Mouse (Mus musculus) forebrain, embryonic 13.5 days (tissue): ENCODE results near the gene Pld1. TPM values are rescaled to one million over a fixed set of nuclear protein-coding genes. Genes with fewer than 3 reads are reported as not detected.
A peak's percentile ranks its signal among the peaks of the same experiment; 100 is the strongest.

Experiments used
- ATAC-seq: fragments of 200-750 bp; cut with Nextera tagmentation; 2 replicates; pipeline ENCODE4 v1.8.0; 2017
- H3K27ac ChIP-seq: fragments of 300-500 bp; sonication (generic); 2 replicates; pipeline ENCODE4 v1.5.1; 2015; ENCODE audit warnings: inconsistent platforms, mild to moderate bottlenecking, moderate library complexity
- H3K27me3 ChIP-seq: fragments of 300-500 bp; sonication (generic); 2 replicates; pipeline ENCODE4 v1.6.1; 2015; ENCODE audit warnings: mild to moderate bottlenecking, inconsistent platforms
- H3K36me3 ChIP-seq: fragments of 300-500 bp; sonication (generic); 2 replicates; pipeline ENCODE4 v1.6.1; 2015; ENCODE audit warnings: mild to moderate bottlenecking, inconsistent platforms; ENCODE audit not compliant: poor library complexity, severe bottlenecking
- H3K4me1 ChIP-seq: fragments of 300-500 bp; sonication (generic); 2 replicates; pipeline ENCODE4 v1.6.1; 2015; ENCODE audit warnings: inconsistent platforms
- H3K4me2 ChIP-seq: fragments of 300-500 bp; sonication (generic); 2 replicates; pipeline ENCODE4 v1.6.1; 2015; ENCODE audit warnings: inconsistent platforms, mild to moderate bottlenecking, moderate library complexity
- H3K4me3 ChIP-seq: fragments of 300-500 bp; sonication (generic); 2 replicates; pipeline ENCODE4 v1.5.1; 2015; ENCODE audit warnings: mild to moderate bottlenecking, inconsistent platforms
- H3K9ac ChIP-seq: fragments of 300-500 bp; sonication (generic); 2 replicates; pipeline ENCODE4 v1.6.1; 2015; ENCODE audit warnings: mild to moderate bottlenecking, inconsistent platforms
- H3K9me3 ChIP-seq: fragments of 300-500 bp; sonication (generic); replicated peaks from 2 replicates; pipeline ENCODE4 v1.6.1; 2016; ENCODE audit warnings: inconsistent platforms
- WGBS: fragments of 180-500 bp; shearing (Covaris S2); methylation state at CpG from one replicate; pipeline ENCODE4 v1.1.7; 2015; 5-methylcytosine and 5-hydroxymethylcytosine counted together
- polyA plus RNA-seq: library from polyadenylated mRNA; unstranded; fragments of >200 nt; fragmentation: Nextera tagmentation; extraction: Ambion mirVana; gene quantifications from 2 replicates; pipeline ENCODE4 v1.2.1, GENCODE M21; 2015

Gene Pld1
- polyA plus RNA-seq, 1 experiment from 2014 or later, result 2.7 TPM

DNA sequence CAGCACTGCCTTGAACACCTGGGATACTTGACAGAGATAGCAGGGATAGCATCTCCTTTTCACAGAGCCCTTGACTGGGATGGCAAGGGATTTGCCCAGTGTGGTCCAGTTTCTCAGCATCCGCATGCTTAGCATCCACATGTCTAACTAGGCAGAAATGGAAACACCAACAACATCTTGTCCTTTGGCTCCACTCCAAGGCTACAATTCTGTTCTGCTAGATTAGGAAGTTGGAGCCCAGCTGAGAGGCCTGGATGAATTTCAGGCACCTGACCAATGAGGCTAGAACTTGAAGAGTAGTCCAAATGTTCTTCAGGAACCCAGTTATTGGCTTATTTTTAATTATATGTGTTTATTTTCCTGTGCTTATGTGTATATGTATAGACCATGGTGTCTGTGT is 141.6 kb downstream of the Pld1 start:
- Histone ChIP-seq H3K4me1 (no peaks in the 10 kb centered on the region), H3K9ac (no peak overlapping the region), H3K27ac (no peak overlapping the region), H3K4me3 (no peak overlapping the region), H3K36me3 (peaks cover 4% of the 10 kb centered on the region; the same call in 1 of the 2 replicates), H3K9me3 (0 out of 2 replicates have a peak, but pooled peaks cover 3% of the 10 kb centered on the region), H3K4me2 (no peak overlapping the region), H3K27me3 (no peaks in the 10 kb centered on the region)
- 95% methylated on average over 1 of the region's 1 CpGs for WGBS
- no peak for ATAC-seq

GRCm38 (mm10) chr3:28081012-28081411 is 142.5 kb downstream of the Pld1 start:
- Histone ChIP-seq H3K9ac (no peak overlapping the region), H3K27ac (no peak overlapping the region), H3K36me3 (peaks cover 4% of the 10 kb centered on the region; the same call in 1 of the 2 replicates), H3K4me2 (no peak overlapping the region), H3K27me3 (no peaks in the 10 kb centered on the region), H3K4me1 (no peaks in the 10 kb centered on the region), H3K9me3 (0 out of 2 replicates have a peak, but pooled peaks cover 3% of the 10 kb centered on the region), H3K4me3 (no peak overlapping the region)
- 80% methylated on average over 6 of the region's 6 CpGs for WGBS
- ATAC-seq, result no peak

- no peaks in the 10 kb centered on the region for H3K4me1 ChIP-seq
- H3K4me3 ChIP-seq, result no peak overlapping the region
- WGBS, result 88% methylated on average over 3 of the region's 3 CpGs
- no peak for ATAC-seq
- H3K36me3 ChIP-seq, result no peaks in the 10 kb centered on the region
- no peak overlapping the region for H3K4me2 ChIP-seq
- no peaks in the 10 kb centered on the region for H3K9me3 ChIP-seq
- H3K9ac ChIP-seq, result no peak overlapping the region
- no peaks in the 10 kb centered on the region for H3K27me3 ChIP-seq
- no peak overlapping the region for H3K27ac ChIP-seq
Observed at GRCm38 (mm10) chr3:28083218-28083617, 144.7 kb downstream of the Pld1 start.

DNA sequence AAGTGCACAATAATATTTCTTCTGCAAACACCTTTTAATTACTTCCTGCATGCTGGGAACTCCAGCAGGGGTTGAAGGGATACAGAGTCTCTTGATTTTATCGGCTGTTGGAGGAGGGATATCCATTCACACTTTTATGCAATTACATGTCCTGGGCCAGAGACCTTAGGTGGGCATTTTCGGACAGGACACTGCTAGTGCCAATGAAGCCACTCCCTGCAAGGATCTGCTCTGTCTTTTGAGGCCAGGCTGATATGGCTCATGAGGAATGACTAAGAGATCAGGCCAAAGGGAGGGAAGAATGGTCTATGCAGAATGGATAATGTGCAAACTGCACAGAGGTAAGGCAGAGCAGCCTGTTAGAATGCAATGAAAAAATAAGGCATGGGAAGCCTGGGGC is 145.8 kb downstream of the Pld1 start:
- H3K4me3 ChIP-seq, result no peak overlapping the region
- WGBS, result 68% methylated on average over 2 of the region's 2 CpGs
- no peaks in the 10 kb centered on the region for H3K36me3 ChIP-seq
- H3K27ac ChIP-seq, result no peak overlapping the region
- H3K4me2 ChIP-seq, result no peak overlapping the region
- ATAC-seq, result no peak
- no peaks in the 10 kb centered on the region for H3K4me1 ChIP-seq
- no peaks in the 10 kb centered on the region for H3K9me3 ChIP-seq
- H3K9ac ChIP-seq, result no peak overlapping the region
- H3K27me3 ChIP-seq, result no peaks in the 10 kb centered on the region

DNA sequence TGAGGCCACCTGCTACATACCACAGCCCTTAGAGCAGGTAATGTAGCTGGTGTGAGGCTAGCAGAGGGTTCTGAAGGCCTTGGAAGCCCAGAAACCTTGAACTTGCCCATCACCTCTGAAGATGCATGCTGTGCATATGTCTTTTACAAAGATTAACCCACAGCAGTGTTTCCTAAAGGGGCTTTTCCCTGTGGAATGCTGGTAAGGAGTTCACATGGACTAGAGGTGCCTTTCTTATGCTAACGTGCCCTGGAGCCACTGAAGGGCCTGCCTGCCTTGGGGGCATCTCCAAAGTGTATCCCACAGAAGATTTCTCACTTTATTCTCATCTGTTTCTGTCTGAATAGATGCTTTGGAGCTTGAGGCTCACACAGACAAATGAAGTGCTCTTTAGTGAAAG is 152.8 kb downstream of the Pld1 start:
- no peaks in the 10 kb centered on the region for H3K4me1 ChIP-seq
- WGBS, result 37% methylated on average over 1 of the region's 1 CpGs
- no peaks in the 10 kb centered on the region for H3K9me3 ChIP-seq
- ATAC-seq, result no peak
- no peaks in the 10 kb centered on the region for H3K36me3 ChIP-seq
- H3K27me3 ChIP-seq, result no peaks in the 10 kb centered on the region
- H3K9ac ChIP-seq, result no peak overlapping the region
- no peak overlapping the region for H3K27ac ChIP-seq
- H3K4me3 ChIP-seq, result no peak overlapping the region
- H3K4me2 ChIP-seq, result no peak overlapping the region

GRCm38 (mm10) chr3:28091741-28092140 is 153.2 kb downstream of the Pld1 start:
- Histone ChIP-seq H3K36me3 (no peaks in the 10 kb centered on the region), H3K9me3 (no peaks in the 10 kb centered on the region), H3K27ac (no peak overlapping the region), H3K9ac (no peak overlapping the region), H3K4me1 (no peaks in the 10 kb centered on the region), H3K4me3 (no peak overlapping the region), H3K27me3 (no peaks in the 10 kb centered on the region), H3K4me2 (no peak overlapping the region)
- ATAC-seq, result no peak
- 88% methylated on average over 2 of the region's 2 CpGs for WGBS

DNA sequence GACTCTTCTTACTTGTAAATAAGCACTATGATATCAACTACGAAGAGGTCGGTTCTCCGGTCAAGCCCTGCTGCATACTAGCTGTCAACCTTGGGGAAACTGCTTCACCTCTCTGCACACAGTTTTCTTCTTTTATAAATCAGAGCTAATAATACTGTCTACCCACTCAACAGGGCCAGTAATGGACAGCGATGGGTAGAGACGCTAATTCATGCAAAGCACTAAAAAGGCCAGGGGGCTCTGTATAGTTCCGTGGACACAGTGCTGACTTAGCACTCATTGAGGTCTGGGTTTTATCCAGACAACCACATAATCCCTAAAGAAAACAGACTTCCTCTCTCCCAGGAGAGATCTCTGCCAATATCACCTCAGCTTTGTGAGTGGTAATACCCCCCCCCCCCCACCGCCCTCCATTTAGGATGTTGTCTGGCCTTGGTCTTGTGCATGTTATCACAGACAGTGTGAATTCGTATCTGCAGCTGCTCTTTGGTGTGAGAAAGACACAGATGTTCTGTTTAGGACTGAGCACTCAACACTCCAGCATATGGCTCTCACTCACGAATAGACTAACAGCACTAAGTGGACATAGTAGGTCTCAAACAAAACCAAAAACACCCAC is 155.3 kb downstream of the Pld1 start:
- Histone ChIP-seq H3K27me3 (no peaks in the 10 kb centered on the region), H3K4me3 (no peak overlapping the region), H3K4me2 (no peak overlapping the region), H3K9me3 (peaks cover 6% of the 10 kb centered on the region; the same call in 1 of the 2 replicates), H3K27ac (no peak overlapping the region), H3K36me3 (no peaks in the 10 kb centered on the region), H3K4me1 (no peaks in the 10 kb centered on the region), H3K9ac (no peak overlapping the region)
- no peak for ATAC-seq
- WGBS, result 83% methylated on average over 9 of the region's 9 CpGs

GRCm38 (mm10) chr3:28095451-28095850 is 157.0 kb downstream of the Pld1 start:
- Histone ChIP-seq H3K9ac (no peak overlapping the region), H3K9me3 (peaks cover 6% of the 10 kb centered on the region; the same call in 1 of the 2 replicates), H3K4me1 (no peaks in the 10 kb centered on the region), H3K27ac (no peak overlapping the region), H3K4me2 (no peak overlapping the region), H3K27me3 (no peaks in the 10 kb centered on the region), H3K4me3 (no peak overlapping the region), H3K36me3 (no peaks in the 10 kb centered on the region)
- ATAC-seq, result no peak
- WGBS, result 95% methylated on average over 9 of the region's 9 CpGs

DNA sequence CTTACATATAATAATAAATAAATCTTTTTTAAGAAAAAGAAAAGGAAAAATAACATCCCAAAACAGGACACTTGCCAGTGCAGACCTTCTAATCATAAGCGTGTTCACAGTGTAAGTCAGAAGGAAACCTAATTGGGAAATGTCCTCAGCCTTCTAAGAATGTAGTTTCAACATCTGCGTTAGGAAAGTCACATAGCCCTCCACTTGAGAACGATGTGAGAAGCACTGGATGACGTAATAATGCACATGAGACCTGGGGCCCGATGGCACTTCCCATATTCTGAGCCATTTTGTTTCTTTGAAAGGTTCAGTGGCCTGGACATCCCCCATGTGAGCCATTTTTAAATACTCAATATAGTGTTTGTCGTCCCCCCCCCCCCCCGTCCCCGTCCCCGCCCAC is 160.7 kb downstream of the Pld1 start:
- Histone ChIP-seq H3K4me3 (no peak overlapping the region), H3K4me1 (no peaks in the 10 kb centered on the region), H3K27ac (no peak overlapping the region), H3K9ac (no peak overlapping the region), H3K36me3 (no peaks in the 10 kb centered on the region), H3K4me2 (no peak overlapping the region), H3K27me3 (no peaks in the 10 kb centered on the region), H3K9me3 (peaks cover 6% of the 10 kb centered on the region; the same call in 1 of the 2 replicates)
- WGBS, result 89% methylated on average over 8 of the region's 9 CpGs
- ATAC-seq, result no peak

DNA sequence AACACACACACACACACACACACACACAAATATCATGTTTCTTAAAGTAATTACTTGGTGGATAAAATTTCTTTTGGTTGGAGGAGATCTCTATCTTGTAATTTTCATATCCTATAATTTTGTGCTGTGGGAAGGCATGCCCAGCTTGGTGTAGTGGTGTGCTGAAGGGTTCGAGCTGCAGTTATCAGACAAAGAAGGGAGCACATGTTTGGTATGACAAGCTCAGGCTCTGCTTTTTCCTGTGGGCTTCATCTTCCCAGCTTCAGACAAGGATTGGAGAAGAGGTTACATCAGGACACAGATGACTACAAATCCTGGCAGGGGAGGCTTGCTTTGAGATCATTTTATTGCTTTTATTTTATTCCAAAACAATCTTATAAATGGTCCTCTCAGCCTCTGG is 166.5 kb downstream of the Pld1 start:
- Histone ChIP-seq H3K27me3 (no peaks in the 10 kb centered on the region), H3K9ac (no peak overlapping the region), H3K4me1 (no peaks in the 10 kb centered on the region), H3K4me3 (no peak overlapping the region), H3K9me3 (no peaks in the 10 kb centered on the region), H3K4me2 (no peak overlapping the region), H3K36me3 (no peaks in the 10 kb centered on the region), H3K27ac (no peak overlapping the region)
- ATAC-seq, result no peak
- 97% methylated on average over 1 of the region's 1 CpGs for WGBS

GRCm38 (mm10) chr3:28107446-28108004 is 169.0 kb downstream of the Pld1 start:
- Histone ChIP-seq H3K9me3 (no peaks in the 10 kb centered on the region), H3K4me1 (no peaks in the 10 kb centered on the region), H3K36me3 (no peaks in the 10 kb centered on the region), H3K9ac (no peak overlapping the region), H3K4me2 (no peak overlapping the region), H3K4me3 (no peak overlapping the region), H3K27me3 (no peaks in the 10 kb centered on the region), H3K27ac (no peak overlapping the region)
- WGBS, result 49% methylated on average over 6 of the region's 6 CpGs
- ATAC-seq, result peak; percentile 81

- Histone ChIP-seq H3K9me3 (no peaks in the 10 kb centered on the region), H3K4me1 (no peaks in the 10 kb centered on the region), H3K4me3 (no peak overlapping the region), H3K9ac (no peak overlapping the region), H3K36me3 (no peaks in the 10 kb centered on the region), H3K4me2 (no peak overlapping the region), H3K27ac (no peak overlapping the region), H3K27me3 (no peaks in the 10 kb centered on the region)
- WGBS, result 83% methylated on average over 5 of the region's 5 CpGs
- ATAC-seq, result no peak
Observed at GRCm38 (mm10) chr3:28111516-28111915, 173.0 kb downstream of the Pld1 start.

GRCm38 (mm10) chr3:28113881-28114280 is 175.4 kb downstream of the Pld1 start:
- no peak overlapping the region for H3K4me2 ChIP-seq
- H3K4me1 ChIP-seq, result no peaks in the 10 kb centered on the region
- H3K27me3 ChIP-seq, result no peaks in the 10 kb centered on the region
- no peak overlapping the region for H3K27ac ChIP-seq
- H3K36me3 ChIP-seq, result no peaks in the 10 kb centered on the region
- no peaks in the 10 kb centered on the region for H3K9me3 ChIP-seq
- H3K9ac ChIP-seq, result no peak overlapping the region
- H3K4me3 ChIP-seq, result no peak overlapping the region
- WGBS, result 98% methylated on average over 2 of the region's 2 CpGs
- no peak for ATAC-seq
